Mouse (Mus musculus) erythroblast, adult 5-6 weeks (primary cell): Measurements from ENCODE around the gene Olfr143. TPM values are rescaled to one million over a fixed set of nuclear protein-coding genes. Genes with fewer than 3 reads are reported as not detected.

ENCODE experiments used
- ATAC-seq: replicated peaks from 2 replicates; pipeline ENCODE4 v1.8.0; 2016; ENCODE audit warnings: moderate number of reproducible peaks, mild to moderate bottlenecking, moderate TSS enrichment, inconsistent platforms; ENCODE audit not compliant: poor library complexity, low FRiP score, severe bottlenecking
- total RNA-seq, 2 experiments: library from RNA; stranded (forward) in 1 of 2; stranded (reverse) in 1 of 2; fragments of 150-400 nt in 1 of 2; fragments of 200-764, 138-1000 nt in 1 of 2; gene quantifications; 2 replicates each; pipeline versions ENCODE4 v1.2.3 to v1.2.4; 2015 to 2017; ENCODE audit warnings: low replicate concordance in 2 of 2

Gene Olfr143
- total RNA-seq (2015; ENCODE audit: low replicate concordance) (not detected in 2 replicates), total RNA-seq (2017; ENCODE audit: low replicate concordance) (not detected in 2 replicates)

GRCm38 (mm10) chr9:38252474-38252873 lies at the start of gene Olfr143:
Olfr143 (plus strand) TSS chr9:38252774.
- ATAC-seq, result no peak

DNA sequence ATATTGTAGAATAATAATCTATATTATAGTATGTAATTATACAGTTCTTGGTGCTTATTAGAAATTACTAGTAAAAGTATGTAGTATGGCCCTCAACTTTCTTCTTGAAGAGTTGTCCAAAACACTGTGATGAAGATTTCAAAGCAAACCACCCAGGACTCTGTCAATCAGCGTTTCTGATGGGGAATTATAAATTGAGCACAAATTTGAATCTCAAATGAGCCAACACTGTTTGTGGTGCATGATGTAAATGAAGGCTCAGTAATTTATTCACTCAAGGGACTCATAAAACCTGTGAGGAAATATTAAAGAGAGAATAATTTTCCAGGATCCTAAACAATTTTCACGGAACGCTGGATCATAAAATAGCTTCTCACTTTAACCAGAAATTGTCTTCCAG lies 44.5 kb upstream of the Olfr143 start, which contains the start of gene Olfr893:
Gene Olfr893, plus strand, starts transcription at position 301 of the 400 bp plus-strand sequence.
- no peak for ATAC-seq

DNA sequence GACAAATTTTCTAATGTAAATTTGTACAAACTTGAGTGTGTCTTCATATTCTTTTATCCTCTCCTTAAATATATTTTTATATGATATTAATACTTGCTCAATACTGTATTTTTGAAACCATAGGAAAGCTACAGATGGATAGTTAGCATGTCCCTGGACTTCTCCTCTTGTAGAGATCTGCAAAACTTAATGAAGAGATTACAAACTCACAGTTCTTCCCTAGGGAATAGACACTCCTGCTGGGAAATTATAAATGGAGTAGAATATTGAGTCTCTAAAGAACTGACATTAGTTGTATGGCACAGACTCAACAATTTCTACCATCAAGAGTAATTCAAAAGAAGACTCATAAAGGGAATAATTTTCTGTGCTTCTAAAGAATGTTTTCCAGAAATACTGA lies 34.8 kb upstream of the Olfr143 start, which contains the start of gene Olfr894:
Gene Olfr894, plus strand, starts transcription at position 301 of the 400 bp plus-strand sequence.
- no peak for ATAC-seq

DNA sequence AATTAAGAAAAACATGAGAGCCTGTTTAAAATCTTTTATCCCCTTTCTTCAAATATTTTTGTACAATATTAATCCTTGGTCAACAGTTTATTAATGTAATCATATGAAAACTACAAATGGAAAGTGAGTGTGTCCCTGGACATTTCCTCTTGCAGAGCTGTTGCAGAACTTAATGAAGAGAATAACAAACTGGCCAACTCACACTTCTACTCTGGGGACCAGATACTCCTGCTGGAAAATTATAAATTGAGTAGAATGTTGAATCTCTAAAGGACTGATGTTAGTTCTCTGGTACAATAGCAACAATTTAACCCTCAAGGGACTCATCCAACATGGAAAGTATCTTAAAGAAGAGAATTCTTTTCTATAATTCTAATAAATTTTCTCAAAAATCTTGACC lies 15.0 kb downstream of the Olfr143 start, which contains the start of gene Olfr895:
Gene Olfr895, plus strand, starts transcription at position 301 of the 400 bp plus-strand sequence.
- ATAC-seq, result no peak

GRCm38 (mm10) chr9:38290807-38291206 lies 38.2 kb downstream of the Olfr143 start, which contains the start of gene Olfr896-ps1:
Olfr896-ps1 (plus strand) TSS chr9:38291107.
- ATAC-seq, result no peak

Other genes starting within 250 kb of the Olfr143 start
- not detected in 2 replicates for gene Olfr883, start 227.0 kb upstream of the Olfr143 start, total RNA-seq (2015; ENCODE audit: low replicate concordance)
- gene Olfr883, start 227.0 kb upstream of the Olfr143 start, total RNA-seq (2017; ENCODE audit: low replicate concordance), result not detected in 2 replicates
- not detected in 2 replicates for gene Olfr884, start 206.2 kb upstream of the Olfr143 start, total RNA-seq (2015; ENCODE audit: low replicate concordance)
- gene Olfr884, start 206.2 kb upstream of the Olfr143 start, total RNA-seq (2017; ENCODE audit: low replicate concordance), result not detected in 2 replicates
- not detected in 2 replicates for gene Olfr885, start 191.5 kb upstream of the Olfr143 start, total RNA-seq (2015; ENCODE audit: low replicate concordance)
- gene Olfr885, start 191.5 kb upstream of the Olfr143 start, total RNA-seq (2017; ENCODE audit: low replicate concordance), result not detected in 2 replicates
- gene Olfr887, start 168.7 kb upstream of the Olfr143 start, total RNA-seq (2015; ENCODE audit: low replicate concordance), result not detected in 2 replicates
- 0.14 TPM in 1 of 2 replicates, not detected in the other for gene Olfr887, start 168.7 kb upstream of the Olfr143 start, total RNA-seq (2017; ENCODE audit: low replicate concordance)
- gene Olfr888, start 144.6 kb upstream of the Olfr143 start, total RNA-seq (2015; ENCODE audit: low replicate concordance), result not detected in 2 replicates
- gene Olfr888, start 144.6 kb upstream of the Olfr143 start, total RNA-seq (2017; ENCODE audit: low replicate concordance), result not detected in 2 replicates
- gene Olfr889, start 137.6 kb upstream of the Olfr143 start, total RNA-seq (2015; ENCODE audit: low replicate concordance), result not detected in 2 replicates
- not detected in 2 replicates for gene Olfr889, start 137.6 kb upstream of the Olfr143 start, total RNA-seq (2017; ENCODE audit: low replicate concordance)
- not detected in 2 replicates for gene Olfr890, start 110.3 kb upstream of the Olfr143 start, total RNA-seq (2015; ENCODE audit: low replicate concordance)
- gene Olfr890, start 110.3 kb upstream of the Olfr143 start, total RNA-seq (2017; ENCODE audit: low replicate concordance), result not detected in 2 replicates
- gene Olfr891, start 72.0 kb upstream of the Olfr143 start, total RNA-seq (2015; ENCODE audit: low replicate concordance), result not detected in 2 replicates
- not detected in 2 replicates for gene Olfr891, start 72.0 kb upstream of the Olfr143 start, total RNA-seq (2017; ENCODE audit: low replicate concordance)
- gene Olfr893, start 44.4 kb upstream of the Olfr143 start, total RNA-seq (2015; ENCODE audit: low replicate concordance), result not detected in 2 replicates
- gene Olfr893, start 44.4 kb upstream of the Olfr143 start, total RNA-seq (2017; ENCODE audit: low replicate concordance), result not detected in 2 replicates
- not detected in 2 replicates for gene Olfr894, start 34.7 kb upstream of the Olfr143 start, total RNA-seq (2015; ENCODE audit: low replicate concordance)
- gene Olfr894, start 34.7 kb upstream of the Olfr143 start, total RNA-seq (2017; ENCODE audit: low replicate concordance), result not detected in 2 replicates
- gene Olfr895, start 15.1 kb downstream of the Olfr143 start, total RNA-seq (2015; ENCODE audit: low replicate concordance), result not detected in 2 replicates
- gene Olfr895, start 15.1 kb downstream of the Olfr143 start, total RNA-seq (2017; ENCODE audit: low replicate concordance), result not detected in 2 replicates
- not detected in 2 replicates for gene Olfr896-ps1, start 38.3 kb downstream of the Olfr143 start, total RNA-seq (2015; ENCODE audit: low replicate concordance)
- not detected in 2 replicates for gene Olfr896-ps1, start 38.3 kb downstream of the Olfr143 start, total RNA-seq (2017; ENCODE audit: low replicate concordance)
- not detected in 2 replicates for gene Olfr25, start 76.3 kb downstream of the Olfr143 start, total RNA-seq (2015; ENCODE audit: low replicate concordance)
- gene Olfr25, start 76.3 kb downstream of the Olfr143 start, total RNA-seq (2017; ENCODE audit: low replicate concordance), result not detected in 2 replicates
- gene Olfr898, start 95.6 kb downstream of the Olfr143 start, total RNA-seq (2015; ENCODE audit: low replicate concordance), result not detected in 2 replicates
- gene Olfr898, start 95.6 kb downstream of the Olfr143 start, total RNA-seq (2017; ENCODE audit: low replicate concordance), result 0.14 TPM in 1 of 2 replicates, not detected in the other
- gene Olfr250, start 114.1 kb downstream of the Olfr143 start, total RNA-seq (2015; ENCODE audit: low replicate concordance), result not detected in 2 replicates
- gene Olfr250, start 114.1 kb downstream of the Olfr143 start, total RNA-seq (2017; ENCODE audit: low replicate concordance), result not detected in 2 replicates
- gene Olfr251, start 124.3 kb downstream of the Olfr143 start, total RNA-seq (2015; ENCODE audit: low replicate concordance), result not detected in 2 replicates
- gene Olfr251, start 124.3 kb downstream of the Olfr143 start, total RNA-seq (2017; ENCODE audit: low replicate concordance), result not detected in 2 replicates
- not detected in 2 replicates for gene Olfr147, start 148.9 kb downstream of the Olfr143 start, total RNA-seq (2015; ENCODE audit: low replicate concordance)
- not detected in 2 replicates for gene Olfr147, start 148.9 kb downstream of the Olfr143 start, total RNA-seq (2017; ENCODE audit: low replicate concordance)
- not detected in 2 replicates for gene Olfr901, start 176.7 kb downstream of the Olfr143 start, total RNA-seq (2015; ENCODE audit: low replicate concordance)
- gene Olfr901, start 176.7 kb downstream of the Olfr143 start, total RNA-seq (2017; ENCODE audit: low replicate concordance), result not detected in 2 replicates
- gene Olfr902, start 194.9 kb downstream of the Olfr143 start, total RNA-seq (2015; ENCODE audit: low replicate concordance), result not detected in 2 replicates
- not detected in 2 replicates for gene Olfr902, start 194.9 kb downstream of the Olfr143 start, total RNA-seq (2017; ENCODE audit: low replicate concordance)
- not detected in 2 replicates for gene Olfr904, start 210.4 kb downstream of the Olfr143 start, total RNA-seq (2015; ENCODE audit: low replicate concordance)
- not detected in 2 replicates for gene Olfr904, start 210.4 kb downstream of the Olfr143 start, total RNA-seq (2017; ENCODE audit: low replicate concordance)
- gene Olfr905, start 218.3 kb downstream of the Olfr143 start, total RNA-seq (2015; ENCODE audit: low replicate concordance), result not detected in 2 replicates
- not detected in 2 replicates for gene Olfr905, start 218.3 kb downstream of the Olfr143 start, total RNA-seq (2017; ENCODE audit: low replicate concordance)
- not detected in 2 replicates for gene Olfr906, start 234.3 kb downstream of the Olfr143 start, total RNA-seq (2015; ENCODE audit: low replicate concordance)
- not detected in 2 replicates for gene Olfr906, start 234.3 kb downstream of the Olfr143 start, total RNA-seq (2017; ENCODE audit: low replicate concordance)
- not detected in 2 replicates for gene Olfr907, start 243.0 kb downstream of the Olfr143 start, total RNA-seq (2015; ENCODE audit: low replicate concordance)
- not detected in 2 replicates for gene Olfr907, start 243.0 kb downstream of the Olfr143 start, total RNA-seq (2017; ENCODE audit: low replicate concordance)